Mouse (Mus musculus): ENCODE results near the gene Pola2. TPM values are rescaled to one million over a fixed set of nuclear protein-coding genes. Genes with fewer than 3 reads are reported as not detected.

Gene Pola2
- polyA plus RNA-seq, 1 experiment from 2014 or later, result 76.8 TPM

Other genes starting within 250 kb of the Pola2 start
- 6.1 and 6.7 TPM in 2 replicates for gene Ehbp1l1, start 237.9 kb downstream of the Pola2 start, polyA plus RNA-seq (2016; fragmentation: Nextera tagmentation; extraction: Ambion mirVana)
- 170 and 172 TPM in 2 replicates for gene Fam89b, start 234.5 kb downstream of the Pola2 start, polyA plus RNA-seq (2016; fragmentation: Nextera tagmentation; extraction: Ambion mirVana)
- gene Ltbp3, start 223.3 kb downstream of the Pola2 start, polyA plus RNA-seq (2016; fragmentation: Nextera tagmentation; extraction: Ambion mirVana), result 10.0 and 12.0 TPM in 2 replicates
- 63.4 and 65.3 TPM in 2 replicates for gene Scyl1, start 192.8 kb downstream of the Pola2 start, polyA plus RNA-seq (2016; fragmentation: Nextera tagmentation; extraction: Ambion mirVana)
- gene Frmd8, start 88.9 kb downstream of the Pola2 start, polyA plus RNA-seq (2016; fragmentation: Nextera tagmentation; extraction: Ambion mirVana), result 25.6 and 25.9 TPM in 2 replicates
- gene Slc25a45, start 86.4 kb downstream of the Pola2 start, polyA plus RNA-seq (2016; fragmentation: Nextera tagmentation; extraction: Ambion mirVana), result 1.3 and 1.8 TPM in 2 replicates
- gene Tigd3, start 70.1 kb downstream of the Pola2 start, polyA plus RNA-seq (2016; fragmentation: Nextera tagmentation; extraction: Ambion mirVana), result 11.1 and 12.8 TPM in 2 replicates
- gene Dpf2, start 51.2 kb downstream of the Pola2 start, polyA plus RNA-seq (2016; fragmentation: Nextera tagmentation; extraction: Ambion mirVana), result 184 and 203 TPM in 2 replicates
- gene Cdc42ep2, start 39.4 kb downstream of the Pola2 start, polyA plus RNA-seq (2016; fragmentation: Nextera tagmentation; extraction: Ambion mirVana), result 2.2 TPM in 2 replicates
- not detected in 2 replicates for gene Slc22a20, start 21.9 kb upstream of the Pola2 start, polyA plus RNA-seq (2016; fragmentation: Nextera tagmentation; extraction: Ambion mirVana)
- 2.0 and 3.2 TPM in 2 replicates for gene Capn1, start 51.7 kb upstream of the Pola2 start, polyA plus RNA-seq (2016; fragmentation: Nextera tagmentation; extraction: Ambion mirVana)
- gene Syvn1, start 82.4 kb upstream of the Pola2 start, polyA plus RNA-seq (2016; fragmentation: Nextera tagmentation; extraction: Ambion mirVana), result 26.4 and 31.3 TPM in 2 replicates
- gene Mrpl49, start 93.6 kb upstream of the Pola2 start, polyA plus RNA-seq (2016; fragmentation: Nextera tagmentation; extraction: Ambion mirVana), result 74.7 and 76.7 TPM in 2 replicates
- gene Fau, start 93.6 kb upstream of the Pola2 start, polyA plus RNA-seq (2016; fragmentation: Nextera tagmentation; extraction: Ambion mirVana), result 652 and 668 TPM in 2 replicates
- gene Znhit2, start 97.0 kb upstream of the Pola2 start, polyA plus RNA-seq (2016; fragmentation: Nextera tagmentation; extraction: Ambion mirVana), result 30.8 and 35.4 TPM in 2 replicates
- gene Tm7sf2, start 104.2 kb upstream of the Pola2 start, polyA plus RNA-seq (2016; fragmentation: Nextera tagmentation; extraction: Ambion mirVana), result 31.7 and 32.8 TPM in 2 replicates
- 66.0 and 70.8 TPM in 2 replicates for gene Vps51, start 113.0 kb upstream of the Pola2 start, polyA plus RNA-seq (2016; fragmentation: Nextera tagmentation; extraction: Ambion mirVana)
- not detected in 2 replicates for gene Tmem262, start 115.8 kb upstream of the Pola2 start, polyA plus RNA-seq (2016; fragmentation: Nextera tagmentation; extraction: Ambion mirVana)
- 2.0 and 2.4 TPM in 2 replicates for gene Gm28374, start 118.1 kb upstream of the Pola2 start, polyA plus RNA-seq (2016; fragmentation: Nextera tagmentation; extraction: Ambion mirVana)
- gene Zfpl1, start 120.8 kb upstream of the Pola2 start, polyA plus RNA-seq (2016; fragmentation: Nextera tagmentation; extraction: Ambion mirVana), result 66.1 and 74.9 TPM in 2 replicates
- 54.5 and 57.4 TPM in 2 replicates for gene Cdca5, start 120.8 kb upstream of the Pola2 start, polyA plus RNA-seq (2016; fragmentation: Nextera tagmentation; extraction: Ambion mirVana)
- 0.42 and 0.62 TPM in 2 replicates for gene AC131692.1, start 130.2 kb upstream of the Pola2 start, polyA plus RNA-seq (2016; fragmentation: Nextera tagmentation; extraction: Ambion mirVana)
- gene Naaladl1, start 141.6 kb upstream of the Pola2 start, polyA plus RNA-seq (2016; fragmentation: Nextera tagmentation; extraction: Ambion mirVana), result 0.81 and 1.2 TPM in 2 replicates
- 55.2 and 56.6 TPM in 2 replicates for gene Sac3d1, start 154.4 kb upstream of the Pola2 start, polyA plus RNA-seq (2016; fragmentation: Nextera tagmentation; extraction: Ambion mirVana)
- gene Snx15, start 164.1 kb upstream of the Pola2 start, polyA plus RNA-seq (2016; fragmentation: Nextera tagmentation; extraction: Ambion mirVana), result 24.6 and 26.0 TPM in 2 replicates
- not detected in 2 replicates for gene Batf2, start 176.8 kb upstream of the Pola2 start, polyA plus RNA-seq (2016; fragmentation: Nextera tagmentation; extraction: Ambion mirVana)
- 77.4 and 80.5 TPM in 2 replicates for gene Arl2, start 177.3 kb upstream of the Pola2 start, polyA plus RNA-seq (2016; fragmentation: Nextera tagmentation; extraction: Ambion mirVana)
- not detected in 2 replicates for gene Majin, start 220.2 kb upstream of the Pola2 start, polyA plus RNA-seq (2016; fragmentation: Nextera tagmentation; extraction: Ambion mirVana)